Mouse (Mus musculus): ENCODE measurements around the gene Ptprd. TPM values are rescaled to one million over a fixed set of nuclear protein-coding genes. Genes with fewer than 3 reads are reported as not detected.

The Ptprd gene
- polyA plus RNA-seq, 1 experiment from 2014 or later = 57.1 TPM

GRCm38 (mm10) chr4:77535601-77536000, 676.2 kb downstream of the Ptprd start:
- no peak overlapping the region for H3K4me2 ChIP-seq (replicated peaks)
- H3K9ac ChIP-seq = no peak overlapping the region
- ATAC-seq (ENCODE audit: low FRiP score) = no peak
- no peaks in the 10 kb centered on the region for H3K4me1 ChIP-seq
- H3K27me3 ChIP-seq = no peaks in the 10 kb centered on the region
- 88% methylated on average over 6 of the region's 6 CpGs for WGBS
- no peaks in the 10 kb centered on the region for H3K36me3 ChIP-seq
- no peaks in the 10 kb centered on the region for H3K9me3 ChIP-seq (replicated peaks)
- no peak overlapping the region for H3K27ac ChIP-seq
- H3K4me3 ChIP-seq = no peak overlapping the region

- no peak overlapping the region for H3K27ac ChIP-seq
- no peak overlapping the region for H3K9ac ChIP-seq
- ATAC-seq (ENCODE audit: low FRiP score) = no peak
- no peaks in the 10 kb centered on the region for H3K9me3 ChIP-seq (replicated peaks)
- no peaks in the 10 kb centered on the region for H3K36me3 ChIP-seq
- no peaks in the 10 kb centered on the region for H3K4me1 ChIP-seq
- H3K27me3 ChIP-seq = no peaks in the 10 kb centered on the region
- H3K4me3 ChIP-seq = no peak overlapping the region
- no peak overlapping the region for H3K4me2 ChIP-seq (replicated peaks)
- WGBS = 62% methylated on average over 4 of the region's 4 CpGs
Observed at GRCm38 (mm10) chr4:77534553-77534952, 677.2 kb downstream of the Ptprd start.

GRCm38 (mm10) chr4:77519166-77519565, 692.6 kb downstream of the Ptprd start:
- H3K4me1 ChIP-seq = no peaks in the 10 kb centered on the region
- no peak overlapping the region for H3K4me2 ChIP-seq (replicated peaks)
- ATAC-seq (ENCODE audit: low FRiP score) = 0 out of 2 replicates have a peak, but pooled peaks have one; percentile 52
- WGBS = 44% methylated on average over 5 of the region's 5 CpGs
- no peak overlapping the region for H3K27ac ChIP-seq
- no peak overlapping the region for H3K4me3 ChIP-seq
- H3K9me3 ChIP-seq (replicated peaks) = no peaks in the 10 kb centered on the region
- H3K9ac ChIP-seq = no peak overlapping the region
- H3K27me3 ChIP-seq = no peaks in the 10 kb centered on the region
- no peaks in the 10 kb centered on the region for H3K36me3 ChIP-seq

- H3K4me1 ChIP-seq = no peaks in the 10 kb centered on the region
- no peak for ATAC-seq (ENCODE audit: low FRiP score)
- no peaks in the 10 kb centered on the region for H3K27me3 ChIP-seq
- H3K27ac ChIP-seq = peak overlapping the region; percentile 12; the same call in 1 of the 2 replicates
- no peak overlapping the region for H3K4me2 ChIP-seq (replicated peaks)
- no peak overlapping the region for H3K9ac ChIP-seq
- 68% methylated on average over 5 of the region's 5 CpGs for WGBS
- no peaks in the 10 kb centered on the region for H3K36me3 ChIP-seq
- H3K4me3 ChIP-seq = no peak overlapping the region
- H3K9me3 ChIP-seq (replicated peaks) = no peaks in the 10 kb centered on the region
Observed at GRCm38 (mm10) chr4:77513914-77514628, 697.7 kb downstream of the Ptprd start.

- Histone ChIP-seq H3K27me3 (no peaks in the 10 kb centered on the region), H3K4me3 (no peak overlapping the region), H3K4me2 (replicated peaks) (no peak overlapping the region), H3K36me3 (no peaks in the 10 kb centered on the region), H3K9ac (no peak overlapping the region), H3K9me3 (replicated peaks) (no peaks in the 10 kb centered on the region), H3K27ac (no peak overlapping the region), H3K4me1 (no peaks in the 10 kb centered on the region)
- ATAC-seq (ENCODE audit: low FRiP score) = no peak
- WGBS = 71% methylated on average over 3 of the region's 3 CpGs
Observed at GRCm38 (mm10) chr4:77513041-77513440, 698.7 kb downstream of the Ptprd start.

GRCm38 (mm10) chr4:77454049-77454448, 757.7 kb downstream of the Ptprd start:
- WGBS = 80% methylated on average over 7 of the region's 7 CpGs
- Histone ChIP-seq H3K27ac (no peak overlapping the region), H3K36me3 (no peaks in the 10 kb centered on the region)

GRCm38 (mm10) chr4:77399146-77399545, 812.6 kb downstream of the Ptprd start:
- 84% methylated on average over 4 of the region's 4 CpGs for WGBS
- H3K4me3 ChIP-seq = no peak overlapping the region
- no peaks in the 10 kb centered on the region for H3K36me3 ChIP-seq
- no peak overlapping the region for H3K27ac ChIP-seq
- no peaks in the 10 kb centered on the region for H3K27me3 ChIP-seq
- no peaks in the 10 kb centered on the region for H3K9me3 ChIP-seq (replicated peaks)
- no peak for ATAC-seq (ENCODE audit: low FRiP score)
- H3K9ac ChIP-seq = no peak overlapping the region
- no peaks in the 10 kb centered on the region for H3K4me1 ChIP-seq
- no peak overlapping the region for H3K4me2 ChIP-seq (replicated peaks)

More at GRCm38 (mm10) chr4:77454049-77454448, 757.7 kb downstream of the Ptprd start:
- H3K4me2 ChIP-seq (replicated peaks) = no peak overlapping the region
- H3K9ac ChIP-seq = no peak overlapping the region
- no peak overlapping the region for H3K4me3 ChIP-seq
- ATAC-seq (ENCODE audit: low FRiP score) = no peak
- H3K4me1 ChIP-seq = no peaks in the 10 kb centered on the region
- no peaks in the 10 kb centered on the region for H3K27me3 ChIP-seq
- H3K9me3 ChIP-seq (replicated peaks) = no peaks in the 10 kb centered on the region

GRCm38 (mm10) chr4:77361728-77362127, 850.0 kb downstream of the Ptprd start:
- no peaks in the 10 kb centered on the region for H3K4me1 ChIP-seq
- no peak overlapping the region for H3K4me2 ChIP-seq (replicated peaks)
- ATAC-seq (ENCODE audit: low FRiP score) = peak; percentile 38; the same call in 1 of the 2 replicates

GRCm38 (mm10) chr4:77327198-77327597, 884.6 kb downstream of the Ptprd start:
- H3K9ac ChIP-seq = no peak overlapping the region
- no peaks in the 10 kb centered on the region for H3K27me3 ChIP-seq
- H3K27ac ChIP-seq = no peak overlapping the region
- H3K36me3 ChIP-seq = no peaks in the 10 kb centered on the region
- no peaks in the 10 kb centered on the region for H3K4me1 ChIP-seq
- no peak overlapping the region for H3K4me3 ChIP-seq
- no peak overlapping the region for H3K4me2 ChIP-seq (replicated peaks)
- WGBS = 81% methylated on average over 4 of the region's 4 CpGs
- ATAC-seq (ENCODE audit: low FRiP score) = no peak
- no peaks in the 10 kb centered on the region for H3K9me3 ChIP-seq (replicated peaks)

More at GRCm38 (mm10) chr4:77361728-77362127, 850.0 kb downstream of the Ptprd start:
- H3K36me3 ChIP-seq = no peaks in the 10 kb centered on the region
- no peak overlapping the region for H3K4me3 ChIP-seq
- H3K27ac ChIP-seq = no peak overlapping the region
- no peaks in the 10 kb centered on the region for H3K9me3 ChIP-seq (replicated peaks)
- no peaks in the 10 kb centered on the region for H3K27me3 ChIP-seq
- no peak overlapping the region for H3K9ac ChIP-seq

- H3K27ac ChIP-seq = no peak overlapping the region
- ATAC-seq (ENCODE audit: low FRiP score) = peak; percentile 77
- no peaks in the 10 kb centered on the region for H3K9me3 ChIP-seq (replicated peaks)
- 34% methylated on average over 10 of the region's 10 CpGs for WGBS
- H3K36me3 ChIP-seq = no peaks in the 10 kb centered on the region
- H3K4me1 ChIP-seq = peaks cover 8% of the 10 kb centered on the region
- no peaks in the 10 kb centered on the region for H3K27me3 ChIP-seq
- H3K4me2 ChIP-seq (replicated peaks) = no peak overlapping the region
- H3K9ac ChIP-seq = no peak overlapping the region
- H3K4me3 ChIP-seq = no peak overlapping the region
Observed at GRCm38 (mm10) chr4:77317060-77317680, 894.6 kb downstream of the Ptprd start.

GRCm38 (mm10) chr4:77316644-77317043, 895.1 kb downstream of the Ptprd start:
- Histone ChIP-seq H3K9ac (no peak overlapping the region), H3K27me3 (no peaks in the 10 kb centered on the region), H3K9me3 (replicated peaks) (no peaks in the 10 kb centered on the region), H3K36me3 (no peaks in the 10 kb centered on the region), H3K4me1 (peaks cover 8% of the 10 kb centered on the region), H3K4me3 (no peak overlapping the region), H3K4me2 (replicated peaks) (no peak overlapping the region), H3K27ac (no peak overlapping the region; the same call in 1 of the 2 replicates)
- peak; percentile 46 for ATAC-seq (ENCODE audit: low FRiP score)
- WGBS = 37% methylated on average over 2 of the region's 2 CpGs

GRCm38 (mm10) chr4:77310127-77310788, 901.5 kb downstream of the Ptprd start:
- no peak for ATAC-seq (ENCODE audit: low FRiP score)
- no peak overlapping the region for H3K27ac ChIP-seq
- no peak overlapping the region for H3K9ac ChIP-seq
- WGBS = 85% methylated on average over 3 of the region's 3 CpGs
- no peaks in the 10 kb centered on the region for H3K9me3 ChIP-seq (replicated peaks)
- no peaks in the 10 kb centered on the region for H3K27me3 ChIP-seq
- no peaks in the 10 kb centered on the region for H3K4me1 ChIP-seq
- H3K36me3 ChIP-seq = no peaks in the 10 kb centered on the region
- no peak overlapping the region for H3K4me2 ChIP-seq (replicated peaks)
- H3K4me3 ChIP-seq = no peak overlapping the region
